Comparison of ENCODE assay signal across 8 mouse cellular contexts in the genomic region with DNA sequence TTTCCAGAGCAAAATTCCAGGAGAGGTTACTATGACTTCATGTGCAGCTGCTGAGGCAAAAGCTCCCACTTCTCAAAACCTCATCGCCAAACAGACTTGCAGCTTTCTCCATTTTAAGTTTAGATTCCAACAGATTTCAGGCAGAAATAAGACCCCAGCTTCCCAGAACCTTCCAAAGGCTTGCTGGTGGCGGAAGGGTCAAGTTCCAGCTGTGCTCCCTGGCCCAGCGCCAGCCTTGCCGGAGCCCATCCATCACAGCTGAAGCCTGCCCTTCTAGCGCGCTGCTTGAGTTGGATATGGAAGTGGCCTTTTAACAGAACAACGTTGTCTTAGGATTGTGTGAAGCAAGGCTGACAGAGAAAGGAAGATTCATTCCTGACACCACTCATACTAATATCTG.
A peak's percentile ranks its signal among the peaks of the same experiment; 100 is the strongest.
DNase-seq lines count a peak whose midpoint lies in the region; TF ChIP-seq lines count a peak whose summit lies in the region.

No protein-coding gene starts in this region.

- no peak for TF ChIP-seq CTCF in gastrocnemius, adult 2 months (IDR thresholded peaks at IDR 0.05)

- no peak overlapping the region for H3K4me3 ChIP-seq in gastrocnemius, adult 2 months

- DNase-seq in gastrocnemius, adult 2 months: peak; percentile 34
- no peak for DNase-seq in gastrocnemius, adult 8-10 months (ENCODE audit: low spot score in 2 of 2)
- DNase-seq in testis, postnatal 10 days (ENCODE audit: low spot score): peak; percentile 41
- no peak for DNase-seq in testis, postnatal 14 days (ENCODE audit: low spot score)
- peak; percentile 60 for DNase-seq in kidney, postnatal 14 days
- peak; percentile 40 for DNase-seq in yolk sac, embryonic 10.5 days (ENCODE audit: low spot score)
- no peak for DNase-seq in cerebellum, adult 11 months
- no peak for DNase-seq in cerebellum, adult 18-20 months

- no peak overlapping the region for H3K27ac ChIP-seq in gastrocnemius, adult 2 months

- intact Hi-C loops in gastrocnemius, adult 2 months (cut with DNase I): no loop called here

Comparison
In these comparisons a context has a peak if more than half of its experiments do, and no peak if none do; other contexts are left out.
1. DNase-seq: peak in gastrocnemius, adult 2 months (single experiment), testis, postnatal 10 days (single experiment), kidney, postnatal 14 days (single experiment) and yolk sac, embryonic 10.5 days (single experiment); none in gastrocnemius, adult 8-10 months (0 of 2), testis, postnatal 14 days (single experiment), cerebellum, adult 11 months (single experiment) and cerebellum, adult 18-20 months (0 of 2).